Mouse (Mus musculus): ENCODE results near the gene Xpo5. TPM values are rescaled to one million over a fixed set of nuclear protein-coding genes. Genes with fewer than 3 reads are reported as not detected.

Gene Xpo5
- polyA plus RNA-seq, 1 experiment from 2014 or later, result 52.8 TPM

DNA sequence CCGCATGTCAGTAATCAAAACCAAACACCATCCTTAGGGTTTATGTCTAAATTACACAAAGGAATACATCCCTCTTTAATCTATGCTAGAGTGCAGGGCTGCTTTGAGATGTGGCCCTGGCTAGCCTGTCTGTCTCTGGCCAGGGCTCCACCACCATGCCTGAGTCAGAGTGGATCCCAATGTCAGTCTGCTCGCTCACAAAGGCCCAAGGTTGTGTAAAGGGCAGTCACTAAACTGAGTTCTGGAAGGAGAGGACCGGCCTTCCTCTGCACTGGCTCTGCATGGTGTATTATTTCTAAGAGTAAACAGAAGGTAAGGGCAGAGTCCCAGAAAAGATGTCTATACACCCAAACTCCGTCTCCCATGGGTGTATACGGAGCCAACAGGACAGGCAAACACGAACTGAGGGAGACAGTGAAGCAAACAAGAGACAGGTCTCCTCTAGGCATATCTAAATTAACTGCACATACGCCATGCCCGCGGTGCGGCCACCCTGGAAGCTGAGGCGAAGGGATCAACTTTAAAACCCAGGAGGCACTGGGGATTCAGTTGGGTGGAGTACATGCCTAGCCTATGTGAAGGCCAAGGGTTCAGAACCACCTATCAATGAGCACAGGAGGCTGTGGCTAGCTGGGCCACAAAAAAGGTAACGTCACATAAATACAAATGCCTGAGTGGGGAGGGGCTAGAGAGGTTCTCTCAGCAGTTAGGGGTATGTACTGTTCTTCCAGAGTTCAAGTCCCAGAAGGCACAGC is 75.6 kb downstream of the Xpo5 start:
- 93% methylated on average over 12 of the region's 12 CpGs for WGBS
- H3K9me3 ChIP-seq, result no peaks in the 10 kb centered on the region
- H3K27ac ChIP-seq, result no peak overlapping the region
- ATAC-seq (ENCODE audit: low FRiP score, low read depth), result no peak
- no peak overlapping the region for H3K9ac ChIP-seq
- no peak overlapping the region for H3K4me2 ChIP-seq (replicated peaks)
- H3K4me3 ChIP-seq, result no peak overlapping the region
- peaks cover 15% of the 10 kb centered on the region for H3K4me1 ChIP-seq
- peaks cover 37% of the 10 kb centered on the region for H3K36me3 ChIP-seq
- no peaks in the 10 kb centered on the region for H3K27me3 ChIP-seq (replicated peaks)

DNA sequence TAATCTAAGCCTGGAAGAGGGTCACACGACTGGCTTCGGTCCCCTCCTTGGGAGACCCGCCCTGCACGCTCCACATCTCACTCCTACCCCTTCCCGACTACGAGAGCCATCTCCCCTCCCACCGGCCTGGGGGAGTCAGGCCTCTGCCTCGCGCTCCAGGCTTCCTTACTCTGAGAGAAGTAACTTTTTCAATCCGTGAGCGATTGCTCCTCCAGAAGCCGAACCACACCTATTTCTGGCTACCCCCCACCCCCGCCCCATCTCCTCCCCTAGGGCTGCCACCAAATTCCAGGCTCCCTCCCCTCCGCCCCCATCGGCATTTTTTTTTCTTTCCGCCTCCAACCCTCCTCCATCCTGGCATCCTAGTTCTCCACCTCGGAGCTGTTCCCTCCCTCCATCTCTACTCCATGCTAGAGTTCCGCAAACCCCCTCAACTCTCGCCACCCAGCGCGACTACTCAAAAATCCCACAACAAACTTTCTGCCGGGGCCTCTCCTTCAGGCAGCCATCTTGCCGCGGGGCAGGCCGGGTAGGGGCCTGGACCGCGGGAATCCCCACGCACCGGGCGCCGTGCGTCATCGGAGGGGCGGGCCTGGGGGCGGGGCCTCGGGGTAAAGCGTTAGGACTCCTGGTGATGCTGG is 80.0 kb downstream of the Xpo5 start, which contains the start of gene Tjap1:
Gene Tjap1, minus strand, starts transcription at position 544 of the 641 bp plus-strand sequence.
- WGBS, result under 1% methylated on average over 37 of the region's 37 CpGs
- H3K4me3 ChIP-seq, result peak within 1 kb of the TSS; percentile 72
- H3K36me3 ChIP-seq, result peaks cover 18% of the 10 kb centered on the region; the same call in 1 of the 2 replicates
- H3K4me2 ChIP-seq (replicated peaks), result peak within 1 kb of the TSS; percentile 97
- H3K9ac ChIP-seq, result peak within 1 kb of the TSS; percentile 76
- peak; percentile 97 for ATAC-seq (ENCODE audit: low FRiP score, low read depth)
- no peaks in the 10 kb centered on the region for H3K9me3 ChIP-seq
- no peaks in the 10 kb centered on the region for H3K27me3 ChIP-seq (replicated peaks)
- H3K27ac ChIP-seq, result no peak within 1 kb of the TSS
- H3K4me1 ChIP-seq, result peaks cover 18% of the 10 kb centered on the region

DNA sequence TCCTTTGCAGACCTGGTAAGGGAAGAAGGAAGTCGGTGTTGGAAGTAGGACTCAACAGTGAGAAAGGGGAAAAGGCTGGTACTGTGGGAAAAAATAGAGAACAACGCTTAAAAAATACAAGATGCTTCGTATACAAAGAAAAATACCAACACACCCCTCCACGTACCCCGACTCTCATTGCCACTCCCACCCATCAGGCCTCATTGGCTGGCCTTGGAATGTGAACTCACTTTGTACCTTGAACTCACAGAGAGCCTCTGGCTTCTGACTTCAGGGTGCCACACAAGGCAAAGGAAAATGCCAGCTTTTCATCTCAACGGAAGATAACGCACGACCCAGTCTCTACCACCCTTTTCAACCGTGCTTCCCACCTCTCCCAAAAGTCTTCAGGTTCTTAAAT is 80.6 kb downstream of the Xpo5 start:
- ATAC-seq (ENCODE audit: low FRiP score, low read depth), result peak; percentile 48
- Histone ChIP-seq H3K4me1 (peaks cover 21% of the 10 kb centered on the region), H3K4me3 (peak overlapping the region; percentile 72), H3K36me3 (peaks cover 15% of the 10 kb centered on the region; the same call in 1 of the 2 replicates), H3K27ac (no peak overlapping the region), H3K4me2 (replicated peaks) (peak overlapping the region; percentile 97), H3K9ac (peak overlapping the region; percentile 76; the same call in 1 of the 2 replicates), H3K9me3 (no peaks in the 10 kb centered on the region), H3K27me3 (replicated peaks) (no peaks in the 10 kb centered on the region)
- WGBS, result 24% methylated on average over 9 of the region's 9 CpGs

DNA sequence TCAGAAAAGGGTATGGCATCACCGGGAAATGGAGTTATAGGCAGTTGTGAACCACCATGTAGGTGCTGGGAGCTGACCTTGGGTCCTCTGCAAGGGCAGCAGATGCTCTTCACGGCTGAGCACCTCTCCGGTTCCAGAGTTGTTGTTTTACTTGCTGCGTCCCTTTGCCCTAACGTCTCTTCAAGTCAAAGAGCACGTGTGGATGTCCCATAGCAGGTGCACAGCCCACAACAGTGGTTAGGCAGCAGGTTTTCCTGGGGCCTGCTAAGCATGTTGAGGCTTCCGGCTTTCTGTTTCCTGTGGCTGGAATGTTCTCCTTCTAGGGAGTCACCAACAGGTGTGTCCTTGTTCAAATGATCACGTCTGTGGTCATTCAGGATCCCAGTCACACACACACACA is 81.3 kb downstream of the Xpo5 start:
- no peak overlapping the region for H3K27ac ChIP-seq

DNA sequence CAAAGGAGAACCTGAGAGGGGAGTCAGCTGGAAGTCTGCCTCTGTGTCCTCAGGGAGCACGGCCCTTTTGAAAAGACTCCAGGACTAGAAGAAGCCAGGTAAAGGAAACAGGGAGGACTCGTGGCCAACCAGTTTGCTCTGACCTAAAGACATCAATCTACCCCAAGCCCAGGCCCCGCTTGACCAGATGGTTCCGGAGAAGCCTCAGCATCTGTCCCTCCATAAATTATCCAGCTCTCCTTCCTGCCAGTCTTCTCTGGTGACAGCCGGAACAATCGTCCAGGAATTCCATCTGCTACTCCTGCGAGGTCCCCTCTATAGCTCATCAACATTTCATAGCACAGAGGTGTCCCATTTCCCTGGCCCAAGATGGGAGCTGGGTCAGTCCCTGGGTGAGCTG is 82.1 kb downstream of the Xpo5 start:
- H3K27ac ChIP-seq, result no peak overlapping the region
- no peak for ATAC-seq (ENCODE audit: low FRiP score, low read depth)
- 44% methylated on average over 7 of the region's 7 CpGs for WGBS

More for the DNA sequence above, 81.3 kb downstream of the Xpo5 start:
- Histone ChIP-seq H3K4me3 (no peak overlapping the region), H3K36me3 (peaks cover 10% of the 10 kb centered on the region; the same call in 1 of the 2 replicates), H3K9me3 (no peaks in the 10 kb centered on the region), H3K4me2 (replicated peaks) (no peak overlapping the region), H3K9ac (no peak overlapping the region), H3K4me1 (peaks cover 21% of the 10 kb centered on the region), H3K27me3 (replicated peaks) (no peaks in the 10 kb centered on the region)
- ATAC-seq (ENCODE audit: low FRiP score, low read depth), result no peak
- 84% methylated on average over 8 of the region's 8 CpGs for WGBS

DNA sequence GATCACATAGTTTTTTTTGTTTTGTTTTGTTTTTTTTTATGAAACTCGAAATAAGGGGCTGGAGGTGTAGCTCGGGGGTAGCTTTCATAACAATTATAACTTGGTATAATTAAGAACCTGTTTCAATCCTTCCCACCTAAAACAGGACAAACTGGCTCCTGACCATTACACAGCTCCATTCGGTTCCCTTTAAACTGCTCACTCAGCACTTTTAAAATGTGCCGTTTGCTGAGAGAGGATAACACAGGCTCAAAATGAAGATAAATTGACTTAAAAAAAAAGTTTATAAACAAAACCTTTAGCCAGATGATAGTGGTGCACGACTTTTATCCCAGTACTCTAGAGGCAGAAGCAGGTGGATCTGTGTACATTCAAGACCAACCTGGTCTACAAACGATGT is 82.8 kb downstream of the Xpo5 start:
- H3K27me3 ChIP-seq (replicated peaks), result no peaks in the 10 kb centered on the region
- no peaks in the 10 kb centered on the region for H3K36me3 ChIP-seq
- WGBS, result 71% methylated on average over 6 of the region's 6 CpGs
- H3K4me1 ChIP-seq, result peaks cover 21% of the 10 kb centered on the region
- no peaks in the 10 kb centered on the region for H3K9me3 ChIP-seq
- ATAC-seq (ENCODE audit: low FRiP score, low read depth), result no peak
- H3K27ac ChIP-seq, result no peak overlapping the region
- H3K4me2 ChIP-seq (replicated peaks), result no peak overlapping the region
- no peak overlapping the region for H3K9ac ChIP-seq
- H3K4me3 ChIP-seq, result no peak overlapping the region

More for the DNA sequence above, 82.1 kb downstream of the Xpo5 start:
- Histone ChIP-seq H3K9me3 (no peaks in the 10 kb centered on the region), H3K4me1 (peaks cover 21% of the 10 kb centered on the region), H3K9ac (no peak overlapping the region), H3K4me2 (replicated peaks) (no peak overlapping the region), H3K4me3 (no peak overlapping the region), H3K36me3 (0 out of 2 replicates have a peak, but pooled peaks cover 5% of the 10 kb centered on the region), H3K27me3 (replicated peaks) (no peaks in the 10 kb centered on the region)

DNA sequence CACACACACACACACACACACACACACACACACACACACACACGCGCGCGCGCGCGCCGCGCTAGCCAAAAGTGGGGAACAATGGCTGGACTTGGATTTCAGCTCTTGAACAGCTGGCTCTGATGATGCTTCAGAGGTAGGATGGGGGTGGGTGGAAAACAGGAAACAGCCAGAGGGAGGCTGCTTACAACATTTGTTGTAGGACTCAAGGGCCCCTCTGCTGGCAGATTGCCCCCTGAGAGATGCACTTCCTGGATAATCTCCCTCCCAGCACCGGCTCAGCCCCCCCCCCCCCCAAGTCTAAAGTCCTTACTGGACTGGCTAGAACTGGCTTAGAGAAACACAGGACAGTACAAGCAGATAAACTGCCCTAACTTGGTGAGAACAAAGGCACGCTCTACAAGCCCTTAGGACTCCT is 85.1 kb downstream of the Xpo5 start:
- Histone ChIP-seq H3K9me3 (no peaks in the 10 kb centered on the region), H3K36me3 (no peaks in the 10 kb centered on the region), H3K4me2 (replicated peaks) (no peak overlapping the region), H3K27me3 (replicated peaks) (no peaks in the 10 kb centered on the region), H3K9ac (no peak overlapping the region), H3K27ac (no peak overlapping the region), H3K4me1 (peaks cover 7% of the 10 kb centered on the region), H3K4me3 (no peak overlapping the region)
- no peak for ATAC-seq (ENCODE audit: low FRiP score, low read depth)
- 68% methylated on average over 11 of the region's 11 CpGs for WGBS

MicroRNAs encoded within 50 kb of the gene (microRNA counts, 519-probe panel; counts per million panel counts)
- 342 counts per million, percentile 67 among the panel's probes with 10 or more counts for microRNA mmu-miR-693-3p
- microRNA mmu-miR-693-5p, result 342 counts per million, percentile 67 among the panel's probes with 10 or more counts

Small RNAs within 50 kb of the gene (microRNA-seq; reads per million reads assigned to microRNA genes)
- 0.87 reads per million for gene Mir693

Other genes starting within 250 kb of the Xpo5 start
- gene Vegfa, start 170.4 kb upstream of the Xpo5 start, polyA plus RNA-seq (2016; fragmentation: Nextera tagmentation; extraction: Ambion mirVana), result 3.4 and 4.1 TPM in 2 replicates
- gene Mrps18a, start 91.8 kb upstream of the Xpo5 start, polyA plus RNA-seq (2016; fragmentation: Nextera tagmentation; extraction: Ambion mirVana), result 125 and 132 TPM in 2 replicates
- 12.4 and 12.6 TPM in 2 replicates for gene Rsph9, start 58.6 kb upstream of the Xpo5 start, polyA plus RNA-seq (2016; fragmentation: Nextera tagmentation; extraction: Ambion mirVana)
- gene Mad2l1bp, start 49.2 kb upstream of the Xpo5 start, polyA plus RNA-seq (2016; fragmentation: Nextera tagmentation; extraction: Ambion mirVana), result 31.5 and 33.6 TPM in 2 replicates
- gene Gtpbp2, start 41.8 kb upstream of the Xpo5 start, polyA plus RNA-seq (2016; fragmentation: Nextera tagmentation; extraction: Ambion mirVana), result 46.9 and 47.6 TPM in 2 replicates
- gene Polh, start 137 bp upstream of the Xpo5 start, polyA plus RNA-seq (2016; fragmentation: Nextera tagmentation; extraction: Ambion mirVana), result 8.7 and 9.7 TPM in 2 replicates
- 85.3 and 87.0 TPM in 2 replicates for gene Polr1c, start 45.3 kb downstream of the Xpo5 start, polyA plus RNA-seq (2016; fragmentation: Nextera tagmentation; extraction: Ambion mirVana)
- 73.9 and 76.7 TPM in 2 replicates for gene Yipf3, start 45.3 kb downstream of the Xpo5 start, polyA plus RNA-seq (2016; fragmentation: Nextera tagmentation; extraction: Ambion mirVana)
- 3.4 and 3.6 TPM in 2 replicates for gene Lrrc73, start 50.7 kb downstream of the Xpo5 start, polyA plus RNA-seq (2016; fragmentation: Nextera tagmentation; extraction: Ambion mirVana)
- 48.0 and 50.2 TPM in 2 replicates for gene Tjap1, start 80.2 kb downstream of the Xpo5 start, polyA plus RNA-seq (2016; fragmentation: Nextera tagmentation; extraction: Ambion mirVana)
- 3.4 and 3.9 TPM in 2 replicates for gene Dlk2, start 94.6 kb downstream of the Xpo5 start, polyA plus RNA-seq (2016; fragmentation: Nextera tagmentation; extraction: Ambion mirVana)
- gene Abcc10, start 125.6 kb downstream of the Xpo5 start, polyA plus RNA-seq (2016; fragmentation: Nextera tagmentation; extraction: Ambion mirVana), result 9.1 and 10.0 TPM in 2 replicates
- 17.1 and 18.4 TPM in 2 replicates for gene Zfp318, start 180.9 kb downstream of the Xpo5 start, polyA plus RNA-seq (2016; fragmentation: Nextera tagmentation; extraction: Ambion mirVana)
- gene Crip3, start 226.1 kb downstream of the Xpo5 start, polyA plus RNA-seq (2016; fragmentation: Nextera tagmentation; extraction: Ambion mirVana), result 0.74 and 0.75 TPM in 2 replicates
- not detected in 2 replicates for gene Slc22a7, start 235.7 kb downstream of the Xpo5 start, polyA plus RNA-seq (2016; fragmentation: Nextera tagmentation; extraction: Ambion mirVana)